Mouse (Mus musculus) midbrain, embryonic 14.5 days (tissue): ENCODE measurements around the gene Tcf3. TPM values are rescaled to one million over a fixed set of nuclear protein-coding genes. Genes with fewer than 3 reads are reported as not detected.

Experiments
- ATAC-seq: fragments of 200-750 bp; cut with Nextera tagmentation; 2 replicates; pipeline ENCODE4 v1.8.0; 2017; ENCODE audit warnings: moderate number of reproducible peaks, moderate library complexity; ENCODE audit not compliant: low FRiP score, low TSS enrichment
- DNase-seq: peaks from one replicate; pipeline ENCODE4 v3.0.0-alpha.2; 2015
- H3K27ac ChIP-seq: fragments of 300-500 bp; sonication (generic); replicated peaks from 2 replicates; pipeline ENCODE4 v1.5.1; 2014; ENCODE audit warnings: mild to moderate bottlenecking, low read depth, low read length, moderate library complexity
- H3K27me3 ChIP-seq: fragments of 300-500 bp; sonication (generic); 2 replicates; pipeline ENCODE4 v1.6.1; 2014; ENCODE audit warnings: low read length, control low read depth, mixed read lengths; ENCODE audit not compliant: control insufficient read depth, insufficient read depth
- H3K36me3 ChIP-seq: fragments of 300-500 bp; sonication (generic); 2 replicates; pipeline ENCODE4 v1.6.1; 2014; ENCODE audit warnings: low read length, control low read depth; ENCODE audit not compliant: control insufficient read depth, insufficient read depth
- H3K4me1 ChIP-seq: fragments of 300-500 bp; sonication (generic); 2 replicates; pipeline ENCODE4 v1.6.1; 2014; ENCODE audit warnings: mild to moderate bottlenecking, antibody characterized with exemption, low read length, control low read depth; ENCODE audit not compliant: control insufficient read depth, insufficient read depth
- H3K4me2 ChIP-seq: fragments of 300-500 bp; sonication (generic); 2 replicates; pipeline ENCODE4 v1.6.1; 2014; ENCODE audit warnings: mild to moderate bottlenecking, low read length, moderate library complexity
- H3K4me3 ChIP-seq: fragments of 300-500 bp; sonication (generic); replicated peaks from 2 replicates; pipeline ENCODE4 v1.5.1; 2014; ENCODE audit warnings: low read depth, low read length
- H3K9ac ChIP-seq: fragments of 300-500 bp; sonication (generic); replicated peaks from 2 replicates; pipeline ENCODE4 v1.6.1; 2014; ENCODE audit warnings: mild to moderate bottlenecking, low read length, moderate library complexity
- H3K9me3 ChIP-seq: fragments of 300-500 bp; sonication (generic); 2 replicates; pipeline ENCODE4 v1.6.1; 2016; ENCODE audit warnings: low read length, control low read depth, mixed read lengths; ENCODE audit not compliant: control insufficient read depth
- WGBS: fragments of 180-500 bp; shearing (Covaris S2); extraction: QIAGEN DNeasy Blood & Tissue Kit; methylation state at CpG from one replicate; pipeline ENCODE4 v1.1.7; 2014; 5-methylcytosine and 5-hydroxymethylcytosine counted together
- polyA plus RNA-seq: library from polyadenylated mRNA; unstranded; fragments of >200 nt; fragmentation: Nextera tagmentation; extraction: Ambion mirVana; gene quantifications from 2 replicates; pipeline ENCODE4 v1.2.1, GENCODE M21; 2014

Tcf3 gene
- polyA plus RNA-seq, 1 experiment from 2014 or later, result 60.4 TPM

- peaks cover 54% of the 10 kb centered on the region for H3K36me3 ChIP-seq
- WGBS, result 0% methylated on average over 1 of the region's 1 CpGs
- no peak for ATAC-seq
Measured at GRCm38 (mm10) chr10:80398174-80398535, 35.3 kb downstream of the Tcf3 start.

GRCm38 (mm10) chr10:80397524-80398173 is 35.8 kb downstream of the Tcf3 start:
- 43% methylated on average over 8 of the region's 8 CpGs for WGBS
- Histone ChIP-seq H3K27me3 (no peaks in the 10 kb centered on the region), H3K4me2 (peak overlapping the region; percentile 92), H3K27ac (peak overlapping the region; percentile 99), H3K9ac (peak overlapping the region; percentile 89), H3K4me3 (peak overlapping the region; percentile 74), H3K9me3 (no peaks in the 10 kb centered on the region), H3K4me1 (peaks cover 23% of the 10 kb centered on the region), H3K36me3 (peaks cover 54% of the 10 kb centered on the region)
- ATAC-seq (no peak), DNase-seq (no peak)

More at GRCm38 (mm10) chr10:80398174-80398535, 35.3 kb downstream of the Tcf3 start:
- H3K4me3 ChIP-seq, result peak overlapping the region; percentile 74
- H3K4me1 ChIP-seq, result peaks cover 23% of the 10 kb centered on the region
- peak overlapping the region; percentile 89 for H3K9ac ChIP-seq
- no peaks in the 10 kb centered on the region for H3K9me3 ChIP-seq
- H3K4me2 ChIP-seq, result peak overlapping the region; percentile 92
- no peaks in the 10 kb centered on the region for H3K27me3 ChIP-seq
- DNase-seq, result no peak
- H3K27ac ChIP-seq, result peak overlapping the region; percentile 99

GRCm38 (mm10) chr10:80396822-80397523 is 36.5 kb downstream of the Tcf3 start:
- 88% methylated on average over 11 of the region's 11 CpGs for WGBS
- Histone ChIP-seq H3K9ac (peak overlapping the region; percentile 89; the same call in 1 of the 2 replicates), H3K4me2 (peak overlapping the region; percentile 92), H3K4me1 (peaks cover 23% of the 10 kb centered on the region), H3K4me3 (0 out of 2 replicates have a peak overlapping the region, but pooled peaks have one; percentile 5), H3K27me3 (no peaks in the 10 kb centered on the region), H3K27ac (peak overlapping the region; percentile 99; the same call in 1 of the 2 replicates), H3K9me3 (no peaks in the 10 kb centered on the region), H3K36me3 (peaks cover 55% of the 10 kb centered on the region)
- no peak for ATAC-seq
- no peak for DNase-seq

GRCm38 (mm10) chr10:80395025-80395627 is 38.3 kb downstream of the Tcf3 start:
- 96% methylated on average over 35 of the region's 35 CpGs for WGBS

GRCm38 (mm10) chr10:80392687-80393086 is 40.8 kb downstream of the Tcf3 start:
- Histone ChIP-seq H3K36me3 (peaks cover 68% of the 10 kb centered on the region), H3K27ac (no peak overlapping the region), H3K4me1 (peaks cover 16% of the 10 kb centered on the region), H3K9ac (no peak overlapping the region), H3K27me3 (no peaks in the 10 kb centered on the region), H3K4me3 (no peak overlapping the region), H3K4me2 (no peak overlapping the region), H3K9me3 (no peaks in the 10 kb centered on the region)
- ATAC-seq, result no peak
- 98% methylated on average over 5 of the region's 5 CpGs for WGBS
- no peak for DNase-seq

More at GRCm38 (mm10) chr10:80395025-80395627, 38.3 kb downstream of the Tcf3 start:
- Histone ChIP-seq H3K36me3 (peaks cover 62% of the 10 kb centered on the region), H3K9ac (no peak overlapping the region), H3K4me1 (peaks cover 17% of the 10 kb centered on the region), H3K4me2 (no peak overlapping the region), H3K27me3 (no peaks in the 10 kb centered on the region), H3K27ac (no peak overlapping the region), H3K4me3 (no peak overlapping the region), H3K9me3 (no peaks in the 10 kb centered on the region)
- no peak for ATAC-seq
- DNase-seq, result no peak

- Histone ChIP-seq H3K9ac (no peak overlapping the region), H3K9me3 (no peaks in the 10 kb centered on the region), H3K27ac (no peak overlapping the region), H3K4me1 (peaks cover 6% of the 10 kb centered on the region), H3K36me3 (peaks cover 60% of the 10 kb centered on the region), H3K4me2 (no peak overlapping the region), H3K27me3 (no peaks in the 10 kb centered on the region), H3K4me3 (no peak overlapping the region)
- 89% methylated on average over 9 of the region's 9 CpGs for WGBS
- DNase-seq, result no peak
- ATAC-seq, result no peak
Measured at GRCm38 (mm10) chr10:80390697-80391096, 42.8 kb downstream of the Tcf3 start.

- WGBS, result 88% methylated on average over 4 of the region's 4 CpGs
- ATAC-seq (no peak), DNase-seq (no peak)
- Histone ChIP-seq H3K36me3 (peaks cover 56% of the 10 kb centered on the region), H3K4me2 (no peak overlapping the region), H3K9me3 (no peaks in the 10 kb centered on the region), H3K4me1 (peaks cover 13% of the 10 kb centered on the region), H3K9ac (no peak overlapping the region), H3K4me3 (no peak overlapping the region), H3K27me3 (no peaks in the 10 kb centered on the region), H3K27ac (no peak overlapping the region)
Measured at GRCm38 (mm10) chr10:80389185-80389708, 44.2 kb downstream of the Tcf3 start.

- no peak for DNase-seq
- H3K4me2 ChIP-seq, result no peak overlapping the region
- H3K36me3 ChIP-seq, result peaks cover 56% of the 10 kb centered on the region
- no peak overlapping the region for H3K9ac ChIP-seq
- no peaks in the 10 kb centered on the region for H3K27me3 ChIP-seq
- 30% methylated on average over 2 of the region's 2 CpGs for WGBS
- no peak overlapping the region for H3K4me3 ChIP-seq
- no peaks in the 10 kb centered on the region for H3K9me3 ChIP-seq
- ATAC-seq, result no peak
- H3K27ac ChIP-seq, result no peak overlapping the region
- peaks cover 18% of the 10 kb centered on the region for H3K4me1 ChIP-seq
Measured at GRCm38 (mm10) chr10:80388731-80389130, 44.7 kb downstream of the Tcf3 start.
